Mouse (Mus musculus) thymus, postnatal 0 days (tissue): Measurements from ENCODE around the gene Nnmt. TPM values are rescaled to one million over a fixed set of nuclear protein-coding genes. Genes with fewer than 3 reads are reported as not detected.

Experiments
- DNase-seq: peaks from one replicate; pipeline ENCODE4 v3.0.0-alpha.2; 2015; ENCODE audit warnings: low spot score
- polyA plus RNA-seq: library from polyadenylated mRNA; unstranded; fragments of >200 nt; fragmentation: Nextera tagmentation; extraction: Ambion mirVana; gene quantifications from 2 replicates; pipeline ENCODE4 v1.2.1, GENCODE M21; 2015

Gene Nnmt
- polyA plus RNA-seq, 1 experiment from 2014 or later: 2.2 TPM

GRCm38 (mm10) chr9:48559482-48560139, 45.3 kb downstream of the Nnmt start:
- DNase-seq: peak; percentile 44

GRCm38 (mm10) chr9:48558637-48559036, 46.3 kb downstream of the Nnmt start:
- DNase-seq: peak; percentile 78

GRCm38 (mm10) chr9:48549056-48549455, 55.9 kb downstream of the Nnmt start:
- DNase-seq: no peak

GRCm38 (mm10) chr9:48547233-48547632, 57.7 kb downstream of the Nnmt start:
- DNase-seq: no peak

Other genes starting within 250 kb of the Nnmt start
- gene Rexo2, start 124.5 kb downstream of the Nnmt start, polyA plus RNA-seq: 130 and 153 TPM in 2 replicates
- gene Rbm7, start 109.9 kb downstream of the Nnmt start, polyA plus RNA-seq: 158 and 160 TPM in 2 replicates
- gene Gm5617, start 109.7 kb downstream of the Nnmt start, polyA plus RNA-seq: 68.6 and 69.0 TPM in 2 replicates
- 1.4 and 1.6 TPM in 2 replicates for gene Zbtb16, start 231.1 kb upstream of the Nnmt start, polyA plus RNA-seq